Mouse (Mus musculus) ES-E14 (cell line): Measurements from ENCODE around the gene Gsg1.

Experiments
- CHD2 ChIP-seq: IDR thresholded peaks from 2 replicates; pipeline ENCODE4 v1.6.1; 2014; ENCODE audit warnings: mild to moderate bottlenecking, low read depth, low read length, inconsistent platforms
- ZC3H11A ChIP-seq: IDR thresholded peaks from 2 replicates; pipeline ENCODE4 v1.6.1; 2012; ENCODE audit warnings: low read depth, mild to moderate bottlenecking, inconsistent platforms, low read length, borderline replicate concordance
- ZNF384 ChIP-seq: IDR thresholded peaks from 2 replicates; pipeline ENCODE4 v1.6.1; 2012; ENCODE audit warnings: low read depth, low read length, inconsistent platforms

GRCm38 (mm10) chr6:135292391-135292790 lies 38.2 kb upstream of the Gsg1 start:
- TF ChIP-seq ZNF384 (no peak), ZC3H11A (no peak), CHD2 (no peak)
